Mouse (Mus musculus) gonadal fat pad, adult 2 months (tissue): ENCODE data around the gene Atg10. TPM values are rescaled to one million over a fixed set of nuclear protein-coding genes. Genes with fewer than 3 reads are reported as not detected.

Experiments used
- DNase-seq: peaks from one replicate; pipeline ENCODE4 v3.0.0-alpha.2; 2012; ENCODE audit warnings: low read depth
- polyA plus RNA-seq: library from polyadenylated mRNA; depleted of rRNA; stranded (reverse); fragments of >200 nt; gene quantifications from 2 replicates; pipeline ENCODE4 v1.2.3, GENCODE M21; 2012

Gene Atg10
- polyA plus RNA-seq, 1 experiment = 4.7 TPM

DNA sequence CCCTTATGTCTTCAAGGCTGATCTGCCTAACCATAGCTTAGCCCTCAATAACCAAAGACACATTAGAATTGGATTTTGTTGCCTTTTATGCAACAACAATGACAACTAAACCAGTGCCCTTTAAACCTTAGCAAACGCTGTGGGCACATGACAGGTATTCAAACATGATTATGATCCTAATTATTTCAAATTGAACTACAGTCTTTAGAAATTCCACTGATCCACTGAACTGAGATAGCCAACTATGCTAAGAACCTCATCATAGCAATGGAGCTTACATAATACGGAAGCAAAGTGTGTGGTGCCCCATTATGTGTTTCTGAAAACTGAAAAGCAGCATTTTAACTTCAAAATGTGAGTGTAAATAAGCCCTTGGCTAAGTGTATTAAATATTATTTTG, 191.9 kb downstream of the Atg10 start:
- no peak for DNase-seq

DNA sequence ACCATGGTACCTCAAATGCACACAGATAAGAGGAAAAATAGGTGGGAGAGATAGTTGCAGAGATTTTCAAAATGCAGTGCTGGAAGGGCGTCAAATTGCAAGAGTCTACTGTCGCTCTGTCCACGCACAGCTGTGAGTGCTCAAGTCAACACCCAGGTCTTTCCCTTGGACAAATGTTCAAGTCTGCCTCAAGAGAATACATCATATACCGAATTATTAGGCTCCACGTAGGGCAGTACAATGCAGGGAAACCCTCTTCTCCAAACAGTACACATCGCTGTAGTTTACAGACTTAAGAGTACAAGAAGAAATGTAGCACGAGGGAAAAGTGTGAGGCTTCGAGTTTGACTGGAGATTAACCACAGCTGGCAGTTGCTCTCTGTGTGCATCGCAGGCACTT, 200.3 kb downstream of the Atg10 start:
- no peak for DNase-seq

DNA sequence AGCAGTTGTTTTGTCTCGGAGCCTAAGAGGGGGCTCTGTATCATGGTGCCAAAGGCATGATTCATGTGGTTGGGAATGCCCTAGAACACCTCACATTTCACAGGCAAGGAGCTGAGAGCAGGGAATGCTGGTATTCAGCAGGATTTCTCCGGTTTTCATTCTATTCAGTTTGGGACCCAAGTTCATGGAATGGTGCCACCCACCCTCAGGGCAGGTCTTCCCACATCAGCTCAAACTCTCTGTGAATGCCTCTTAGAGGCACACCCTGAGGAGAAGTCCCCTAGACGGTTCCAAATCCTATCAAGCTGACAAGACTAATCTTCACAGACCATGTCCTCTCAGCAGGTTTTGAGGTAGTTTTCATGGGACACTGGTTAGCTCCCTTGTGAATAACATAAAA, 211.9 kb downstream of the Atg10 start:
- no peak for DNase-seq

DNA sequence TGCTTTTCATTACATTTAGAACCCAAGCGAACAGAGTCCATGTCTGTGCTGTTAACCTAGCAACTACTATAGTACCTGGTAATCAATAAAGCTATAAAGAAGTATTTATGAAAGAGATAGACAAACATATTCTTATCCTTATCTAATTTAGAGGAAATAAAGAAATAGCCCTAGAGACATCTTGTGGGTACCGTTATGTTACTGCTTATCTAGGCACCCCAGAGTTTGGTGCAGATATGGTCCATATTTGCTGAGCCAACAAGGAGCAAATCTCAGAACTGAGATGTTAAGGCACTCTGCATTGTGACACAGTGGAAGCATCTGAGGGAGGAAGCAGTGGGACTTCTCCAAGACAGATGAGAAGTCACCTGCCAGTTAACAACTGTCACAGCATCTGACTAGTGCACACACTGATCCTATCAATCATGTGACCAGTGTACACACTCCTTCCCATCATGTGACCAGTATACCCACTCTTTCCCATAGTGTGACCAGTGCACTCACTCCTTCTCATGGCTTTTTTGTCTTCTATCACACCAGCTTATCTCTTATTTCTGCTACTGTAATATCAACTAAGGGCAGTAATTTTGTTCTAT, 228.6 kb downstream of the Atg10 start:
- DNase-seq = no peak

DNA sequence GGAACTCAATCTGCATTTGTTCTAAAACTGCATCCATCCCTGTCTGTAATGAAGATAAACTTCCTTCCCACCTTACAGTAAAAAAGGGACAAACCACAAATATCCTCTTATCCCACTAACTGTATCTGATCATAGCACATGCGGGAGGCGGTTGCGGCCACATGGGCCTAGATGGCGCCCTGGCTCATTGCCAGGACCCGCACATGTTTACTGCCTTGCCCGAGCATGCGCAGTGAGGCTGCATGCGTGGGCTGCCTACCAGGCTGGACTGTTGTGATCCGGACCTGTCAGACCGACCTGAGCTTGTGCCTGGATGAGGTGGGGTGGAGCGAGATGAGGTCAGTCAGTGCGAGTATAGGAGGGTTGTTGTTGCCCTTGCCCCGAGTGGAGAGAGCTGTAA, 230.2 kb downstream of the Atg10 start:
- no peak for DNase-seq

DNA sequence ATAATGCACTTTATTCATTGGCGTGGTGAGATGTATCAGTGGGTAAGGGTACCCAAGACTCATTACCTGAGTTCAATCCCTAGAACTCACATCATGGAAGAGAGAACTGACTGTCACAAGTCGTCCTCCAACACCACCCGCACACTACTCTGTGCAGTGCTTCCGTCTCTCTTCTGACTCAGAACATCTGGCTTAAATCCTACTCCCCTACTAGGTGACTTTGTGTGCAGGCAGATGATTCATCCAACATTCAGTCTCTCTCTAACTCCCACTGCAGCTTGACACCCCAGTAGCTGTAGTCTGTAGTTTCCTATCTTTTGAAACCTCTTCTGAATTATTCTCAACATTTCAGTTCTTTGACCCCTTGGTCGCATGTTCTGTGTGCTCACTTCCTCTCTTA, 230.8 kb downstream of the Atg10 start:
- DNase-seq = peak; percentile 12

DNA sequence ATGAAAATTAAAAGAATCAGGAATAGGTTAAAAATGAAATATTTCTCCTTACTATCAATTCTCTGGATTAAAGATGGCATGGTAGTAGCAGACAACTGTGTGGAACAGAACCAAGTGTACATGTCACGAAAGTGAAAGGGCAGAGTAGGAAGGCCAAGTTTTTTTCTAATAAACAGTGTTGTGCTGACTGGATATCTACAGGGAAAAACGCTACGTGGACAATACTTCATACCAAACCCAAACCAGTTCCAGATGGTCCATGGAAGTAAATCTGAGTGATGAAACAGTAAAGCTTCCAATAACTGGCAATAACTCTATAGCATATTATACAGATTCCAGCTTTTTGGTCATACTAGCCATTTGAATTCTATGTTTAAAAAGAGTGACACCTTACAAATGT, 235.5 kb downstream of the Atg10 start:
- no peak for DNase-seq

DNA sequence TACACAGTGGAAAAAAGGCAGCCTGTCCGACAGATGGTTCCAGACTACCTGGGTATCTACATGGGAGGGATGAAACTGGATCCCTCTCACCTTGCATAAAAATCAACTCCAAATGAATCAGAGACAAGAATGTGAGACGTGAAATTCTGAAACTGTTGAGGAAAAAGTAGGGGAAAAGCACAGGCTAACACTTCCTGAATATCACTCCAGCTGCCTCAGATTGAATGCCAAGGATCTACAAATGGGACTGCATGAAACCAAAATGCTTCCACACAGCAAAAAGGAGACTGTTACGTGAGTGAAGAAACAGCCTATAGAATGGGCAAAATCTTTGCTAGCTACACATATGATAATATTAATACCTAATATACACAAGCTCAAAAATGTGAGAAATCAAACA, 238.4 kb downstream of the Atg10 start:
- DNase-seq = no peak

DNA sequence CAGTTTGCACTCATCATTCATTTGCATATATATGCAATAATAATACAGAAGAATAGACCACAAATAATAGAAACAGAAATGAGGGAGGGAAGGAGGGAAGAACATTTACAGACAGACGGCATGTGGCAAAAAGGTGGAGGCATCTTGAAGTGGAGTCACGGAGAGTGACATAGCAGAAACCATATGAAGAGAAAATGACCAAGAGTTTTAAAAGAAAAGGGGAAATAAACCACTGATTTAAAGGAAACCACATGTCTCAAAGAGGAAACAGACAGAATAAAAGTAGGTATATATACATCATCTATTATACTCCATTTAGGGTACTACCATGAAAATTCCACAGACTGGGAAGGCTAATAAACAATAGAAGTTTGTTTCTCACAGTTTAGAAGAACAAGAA, 239.7 kb downstream of the Atg10 start:
- no peak for DNase-seq

DNA sequence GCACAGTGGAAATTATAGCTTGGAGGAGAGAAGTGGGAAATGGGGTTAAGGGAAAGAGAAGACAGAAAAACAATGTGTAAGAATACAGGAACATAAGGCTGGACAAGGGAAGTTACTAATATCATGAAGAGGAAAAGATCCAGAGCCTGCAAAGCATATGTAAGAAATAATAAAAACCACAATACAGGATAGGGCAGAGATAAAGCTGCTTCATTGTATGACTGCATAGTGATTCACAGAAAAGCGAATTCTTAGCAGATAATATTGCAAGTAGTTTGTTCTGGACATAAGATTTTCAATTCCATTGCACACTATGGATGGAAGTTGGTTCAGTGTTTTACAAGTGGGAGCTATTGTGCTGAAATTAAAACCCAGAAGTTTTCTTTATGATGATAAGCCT, 242.0 kb downstream of the Atg10 start:
- no peak for DNase-seq

DNA sequence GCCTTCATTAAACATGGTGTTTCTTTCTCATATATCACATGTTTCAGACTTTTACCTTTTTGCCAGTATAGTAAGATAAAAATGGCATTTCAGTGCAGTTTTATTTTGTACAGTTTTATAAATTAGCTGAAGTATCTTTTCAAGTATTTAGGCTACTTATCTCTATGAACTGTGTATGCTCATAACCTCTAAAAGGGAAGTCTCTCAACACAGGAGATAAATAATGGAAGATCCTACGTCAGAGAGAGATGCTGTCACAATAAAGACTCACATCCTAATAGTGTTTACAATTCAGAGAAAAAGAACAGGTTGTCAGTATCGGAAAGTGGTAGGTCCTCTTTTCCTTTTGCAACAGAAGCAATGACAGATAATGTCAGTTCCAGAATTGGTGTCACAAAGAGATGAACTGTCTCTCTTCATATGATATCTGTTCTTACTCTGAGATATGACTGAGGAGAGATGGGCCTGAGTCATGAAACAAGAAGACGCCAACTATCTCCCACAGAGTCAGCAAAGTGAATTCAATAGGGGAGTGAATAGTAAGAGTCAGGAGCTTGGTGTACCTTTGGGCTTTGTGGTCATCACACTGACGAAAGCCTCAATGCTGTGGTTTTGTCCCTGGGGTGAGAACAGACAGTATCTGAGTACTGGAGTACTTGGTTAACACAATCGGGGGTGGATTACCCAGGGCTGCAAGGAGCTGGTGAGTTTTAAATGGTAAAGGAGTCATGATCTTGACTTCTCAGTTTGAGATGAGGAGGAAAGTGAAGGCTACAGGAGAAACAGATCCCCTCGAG, 242.7 kb downstream of the Atg10 start:
- DNase-seq = no peak

DNA sequence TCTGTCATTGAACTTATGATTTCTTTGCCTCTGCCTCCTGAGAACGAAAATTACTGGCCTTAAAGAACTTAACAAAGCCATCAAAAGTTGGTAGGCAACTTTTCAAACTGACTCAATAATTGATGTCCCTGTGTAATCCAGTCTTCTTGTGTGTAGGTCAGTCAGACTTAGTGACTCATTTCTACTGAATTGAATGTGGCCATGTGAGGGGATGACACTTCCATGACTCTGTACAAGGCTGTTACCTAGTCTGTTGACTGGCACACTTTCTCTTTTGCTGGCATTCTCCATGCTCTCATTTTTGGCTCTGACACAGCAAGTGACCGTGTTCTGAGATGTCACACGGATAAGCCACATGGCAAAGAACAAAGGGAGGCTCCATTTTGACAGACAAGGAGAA, 246.7 kb downstream of the Atg10 start:
- no peak for DNase-seq

DNA sequence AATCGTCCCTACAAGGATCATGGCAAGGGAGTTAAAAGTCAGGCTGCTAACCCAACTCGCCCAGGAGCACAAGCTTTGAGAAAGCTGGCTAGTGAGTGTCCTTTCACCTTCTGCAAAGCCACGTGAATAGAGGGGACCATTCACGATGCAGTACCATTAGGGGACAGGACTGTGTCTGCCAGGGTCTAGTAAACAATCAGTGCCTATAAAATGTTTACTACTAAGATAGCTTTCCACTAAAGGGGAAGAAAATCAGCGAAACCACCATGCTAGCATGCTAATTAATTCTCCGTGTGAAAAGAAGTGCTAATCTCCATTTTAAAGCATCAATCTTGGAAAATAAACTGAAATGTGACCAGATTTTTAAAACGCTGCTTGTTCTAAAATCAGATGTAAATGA, 250.4 kb downstream of the Atg10 start:
- no peak for DNase-seq

DNA sequence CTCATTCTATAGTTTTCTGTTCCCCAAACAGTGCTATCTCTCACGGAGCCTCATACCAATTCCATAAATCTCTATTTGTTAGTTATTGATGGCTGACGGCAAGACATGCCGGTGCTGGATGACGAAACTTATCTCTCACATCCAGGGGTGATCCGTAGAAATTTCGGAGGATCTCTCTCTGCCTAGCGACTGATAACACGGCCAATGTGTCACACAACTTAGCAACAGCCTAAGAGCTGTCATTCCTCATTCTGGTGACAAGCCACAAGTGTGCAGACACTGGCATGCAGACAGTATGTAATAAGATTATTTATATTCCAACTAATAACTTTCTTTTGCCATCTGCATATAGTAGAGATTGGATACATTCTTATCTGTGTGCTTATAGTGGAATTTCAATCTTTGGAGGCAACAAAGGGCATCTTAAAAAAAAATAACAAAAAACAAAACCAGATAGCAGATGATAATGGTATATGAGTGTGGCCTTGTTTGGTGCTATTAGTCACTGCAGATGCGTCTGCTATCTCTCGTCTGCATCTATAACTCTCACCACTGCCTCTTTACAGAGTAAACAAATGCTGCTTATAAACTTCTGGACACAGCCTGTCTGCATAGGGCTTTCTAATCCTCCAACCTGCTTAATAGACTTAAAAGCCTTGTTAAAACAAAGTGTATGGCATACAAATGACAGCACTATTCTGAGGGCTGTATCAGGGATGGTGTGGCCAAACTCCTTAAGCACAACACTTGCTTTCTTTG, 253.3 kb downstream of the Atg10 start:
- DNase-seq = no peak

DNA sequence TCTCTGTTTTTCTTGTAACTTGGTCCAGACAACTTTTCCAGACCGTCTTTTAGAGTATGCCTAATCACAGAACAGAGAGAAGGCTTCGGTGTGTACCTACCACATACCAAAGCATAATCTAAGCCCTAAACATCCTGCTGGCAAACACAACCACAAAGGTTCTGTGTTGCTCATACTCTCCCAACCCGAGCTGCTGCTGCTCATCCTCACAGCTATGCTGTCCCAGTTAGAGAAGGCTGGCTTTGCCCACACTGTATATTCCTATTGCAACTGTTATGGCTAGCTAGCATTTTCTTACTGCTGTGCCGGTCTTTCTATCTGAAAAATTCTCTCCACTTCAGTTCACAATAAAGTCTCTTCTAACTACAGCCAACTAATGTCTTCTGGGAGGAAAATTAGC, 254.8 kb downstream of the Atg10 start:
- no peak for DNase-seq

DNA sequence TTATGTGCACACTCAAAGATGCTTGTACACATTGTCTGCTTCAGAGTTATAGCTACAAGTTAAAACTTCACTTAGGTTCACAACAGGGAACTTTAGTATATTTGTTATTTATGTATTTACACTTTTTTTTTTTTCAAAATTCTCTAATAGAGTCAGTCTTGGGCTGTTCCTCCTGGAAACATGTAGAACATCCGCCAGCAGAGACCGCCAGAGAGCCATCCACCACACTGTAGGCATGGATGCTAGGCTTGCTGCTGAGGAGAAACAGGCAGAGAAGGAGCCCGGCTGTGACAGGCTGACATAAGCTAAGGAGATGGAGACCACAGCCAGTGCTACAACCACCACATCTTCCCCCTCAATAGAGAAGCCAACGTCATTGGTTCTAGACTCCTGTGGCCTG, 256.3 kb downstream of the Atg10 start:
- DNase-seq = no peak

DNA sequence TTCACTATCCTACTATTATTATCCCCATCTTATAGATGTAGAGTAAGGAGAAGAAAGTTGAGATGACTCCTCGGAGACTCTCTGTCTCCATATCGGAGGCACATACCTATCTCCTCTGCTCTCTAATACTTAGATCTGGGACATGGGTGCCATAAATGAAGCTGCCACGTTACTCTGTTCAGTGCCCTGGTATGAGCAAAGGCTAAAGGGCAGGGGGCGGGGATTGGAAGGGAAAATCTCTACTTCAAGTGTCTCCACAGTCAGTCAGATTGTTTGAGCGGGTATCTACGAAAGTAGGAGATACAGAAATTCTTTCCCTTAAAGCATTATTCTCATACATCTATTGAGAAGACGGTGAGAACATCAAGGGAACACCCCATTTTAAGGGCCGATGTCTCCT, 257.8 kb downstream of the Atg10 start:
- no peak for DNase-seq

DNA sequence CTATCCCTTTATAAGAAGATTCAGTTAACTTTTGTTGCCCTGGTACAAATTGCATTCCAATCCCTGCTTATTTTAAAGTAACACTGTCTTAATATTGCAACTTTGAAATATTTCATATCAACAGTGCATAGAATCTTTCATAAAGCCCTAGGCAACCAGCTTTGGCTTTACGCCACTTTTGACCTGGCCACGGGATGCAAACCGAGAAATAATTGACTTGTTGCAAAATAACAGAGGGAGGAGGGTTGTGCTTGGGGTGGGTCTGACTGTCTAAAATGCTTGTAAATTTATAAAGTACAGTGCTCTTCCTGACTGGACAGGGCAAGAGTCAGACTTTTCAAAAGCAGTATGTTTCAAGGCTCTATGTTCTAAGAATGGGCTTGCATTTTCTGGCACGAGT, 259.3 kb downstream of the Atg10 start:
- DNase-seq = no peak

DNA sequence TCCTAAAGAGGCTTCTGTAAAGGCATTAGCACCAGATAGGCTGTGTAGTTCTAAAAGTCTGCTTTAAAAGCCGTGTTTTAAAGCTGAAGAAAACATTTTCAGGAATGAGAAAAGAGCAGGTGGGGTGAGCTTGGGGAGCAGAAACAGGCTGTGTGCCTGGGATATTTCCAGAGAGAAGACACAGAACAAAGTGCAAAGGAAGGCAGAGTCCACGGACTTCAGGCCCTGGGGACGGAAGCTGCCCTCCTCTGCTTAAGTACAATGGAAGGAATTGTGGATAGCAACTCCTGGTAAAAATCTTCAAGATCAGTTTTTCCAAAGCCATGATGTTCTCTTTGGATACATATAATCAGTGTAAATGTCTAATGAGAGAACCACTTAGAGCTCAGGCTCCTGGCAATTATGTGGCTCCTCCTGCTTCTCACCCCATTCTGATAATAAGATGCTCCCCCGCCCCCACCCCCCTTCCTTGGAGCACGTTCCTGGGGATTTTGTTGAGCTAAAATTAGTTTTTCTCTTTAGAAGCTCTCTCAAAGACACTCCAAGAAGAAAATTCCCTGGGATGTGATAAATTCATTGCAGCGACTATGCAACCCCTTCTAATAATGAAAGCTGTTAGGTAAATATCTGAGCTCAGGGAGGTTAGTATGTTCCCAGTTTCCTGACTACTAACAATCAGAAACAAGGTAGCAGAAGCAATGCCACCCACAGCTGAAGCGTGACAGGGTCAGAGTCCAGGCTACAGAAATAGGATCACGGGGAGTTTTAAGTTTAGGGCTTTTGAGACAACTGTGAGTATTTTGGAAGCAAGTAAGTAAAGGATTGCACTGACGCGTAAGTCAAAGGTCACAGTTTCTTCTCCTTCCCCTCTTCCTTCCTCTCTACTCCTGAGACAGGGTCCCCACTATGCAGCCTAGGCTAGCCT, 260.7 kb downstream of the Atg10 start:
- DNase-seq = no peak

DNA sequence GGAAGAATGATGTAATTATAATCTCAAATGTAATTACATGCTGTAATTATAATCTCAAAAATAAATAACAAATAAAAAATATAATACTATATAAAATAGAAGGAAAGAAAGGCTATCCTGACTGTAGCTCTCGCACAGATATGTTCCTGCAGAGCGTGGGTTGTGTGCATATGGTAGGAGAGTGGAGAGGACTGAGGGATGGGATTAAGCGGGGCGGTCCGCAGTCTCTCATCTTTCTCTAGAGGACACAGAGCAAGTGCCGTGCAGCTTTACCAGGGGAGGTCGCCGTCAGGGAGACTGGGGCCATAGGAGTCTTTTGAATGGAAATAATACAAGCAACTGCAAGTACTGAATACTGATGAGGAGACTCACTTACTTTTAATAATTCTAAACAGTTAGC, 263.2 kb downstream of the Atg10 start:
- no peak for DNase-seq

DNA sequence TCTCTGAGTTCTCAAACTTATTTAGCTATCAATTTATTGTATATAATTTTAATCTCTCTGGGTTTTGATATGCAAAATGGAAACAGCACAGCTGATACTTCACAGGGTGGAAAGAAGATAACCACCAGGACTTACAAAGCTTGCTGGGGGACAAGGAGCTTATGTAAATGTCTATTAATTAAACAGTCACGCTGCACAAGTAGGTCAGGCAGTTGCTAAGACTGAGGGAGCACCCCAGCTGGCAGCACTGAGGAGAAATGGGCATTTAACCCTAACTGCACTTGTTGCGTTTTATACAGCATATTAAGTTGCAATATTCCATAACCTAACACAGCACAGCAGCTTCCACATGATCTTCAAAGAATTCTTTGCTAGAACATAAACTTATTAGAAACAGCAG, 264.9 kb downstream of the Atg10 start:
- no peak for DNase-seq

DNA sequence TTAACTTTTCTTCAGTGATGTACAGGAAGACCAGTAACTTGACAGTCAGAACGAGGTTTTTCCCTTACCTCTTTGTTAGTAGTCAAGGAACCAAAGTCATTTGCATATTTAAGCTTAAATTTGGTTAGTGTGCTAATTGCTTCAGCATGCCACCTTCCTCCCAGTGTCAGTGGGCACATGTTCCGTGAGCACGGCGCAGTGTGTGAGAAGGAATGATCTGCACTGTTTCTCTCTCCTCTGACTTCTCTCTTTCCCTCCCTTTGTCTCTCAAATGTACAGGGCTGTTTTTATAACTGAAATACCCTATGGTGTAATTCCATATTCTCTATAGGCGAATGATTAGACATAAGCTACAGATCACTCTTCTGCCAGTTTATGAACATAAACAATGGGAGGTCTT, 284.2 kb downstream of the Atg10 start:
- DNase-seq = no peak
